Mouse (Mus musculus) adrenal gland, adult (tissue): ENCODE results near the gene Setd5.

ENCODE experiments used
- DNase-seq, 2 experiments: peaks; one replicate each; pipeline ENCODE4 v3.0.0; 2022 to 2023; ENCODE audit warnings: low spot score in 1 of 2; ENCODE audit not compliant: inconsistent age in 2 of 2

The Setd5 gene

GRCm38 (mm10) chr6:113179195-113179733 lies 102.1 kb downstream of the Setd5 start:
- DNase-seq, result no peak

DNA sequence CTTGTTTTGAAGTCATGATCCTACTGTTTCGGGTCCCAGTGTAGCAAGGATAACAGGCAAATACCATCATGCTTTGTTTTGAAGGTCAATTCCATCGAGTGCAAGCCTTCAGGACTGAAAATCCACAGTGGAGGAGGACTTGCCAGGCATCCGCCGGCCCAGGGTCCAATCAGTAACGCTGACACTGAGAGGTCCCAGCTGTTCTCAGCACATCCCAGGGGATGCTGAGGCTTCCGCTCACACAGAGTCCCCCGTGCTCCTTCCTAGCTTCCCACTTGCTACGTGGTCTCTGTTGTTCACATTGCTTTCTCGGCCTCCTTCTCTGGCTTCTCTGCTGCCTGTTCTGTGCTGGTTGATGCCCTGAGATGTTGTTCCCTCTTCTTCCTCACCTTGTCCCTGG lies 107.0 kb downstream of the Setd5 start:
- DNase-seq, result no peak

GRCm38 (mm10) chr6:113184866-113185525 lies 107.8 kb downstream of the Setd5 start:
- DNase-seq, result no peak

GRCm38 (mm10) chr6:113193765-113194460 lies 116.7 kb downstream of the Setd5 start:
- peak in 1 of 2 experiments; percentile 71 for DNase-seq

DNA sequence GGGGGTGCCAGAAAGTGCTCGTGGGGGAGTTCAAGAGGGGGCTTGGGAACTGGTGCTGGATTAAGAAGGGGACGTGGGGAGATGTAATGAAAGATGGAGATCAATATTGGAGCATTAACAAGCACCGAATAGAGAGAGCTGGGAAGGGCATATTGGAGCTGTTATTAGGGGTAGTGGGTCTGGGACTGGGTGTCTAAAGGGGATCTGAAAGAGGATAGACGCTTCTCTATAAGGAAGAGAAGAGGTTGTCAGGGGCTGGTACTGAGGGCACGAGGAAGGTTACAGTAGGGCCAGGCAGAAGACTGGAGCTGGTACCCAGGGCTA lies 117.3 kb downstream of the Setd5 start:
- no peak for DNase-seq

- DNase-seq, result peak in 1 of 2 experiments; percentile 30
Measured at GRCm38 (mm10) chr6:113194841-113195595, 117.9 kb downstream of the Setd5 start, which contains the start of gene Lhfpl4. TSS of gene Lhfpl4 (minus strand) at chr6:113195384.

DNA sequence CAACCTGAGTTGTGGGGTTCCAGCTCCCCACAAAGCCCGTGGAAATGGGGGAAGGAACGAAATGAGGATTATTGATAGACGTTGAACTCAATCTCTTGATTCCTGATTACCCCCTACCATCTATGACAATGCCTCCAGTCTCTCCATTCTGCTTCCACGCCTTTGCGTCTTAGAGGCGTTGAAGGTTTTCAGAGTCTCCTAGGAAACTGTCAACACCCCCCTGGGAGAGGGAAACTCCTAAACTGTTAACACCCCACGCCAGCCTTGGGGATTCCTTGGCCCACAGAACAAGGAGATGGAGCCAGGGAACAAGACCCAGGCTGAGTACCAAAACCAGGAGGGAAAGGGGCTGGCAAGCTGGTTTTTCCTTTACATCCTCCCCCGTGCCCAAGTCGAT lies 118.4 kb downstream of the Setd5 start:
- no peak for DNase-seq
